Mouse (Mus musculus) heart, adult 8-10 months (tissue): ENCODE results near the gene Tmem201. TPM values are rescaled to one million over a fixed set of nuclear protein-coding genes. Genes with fewer than 3 reads are reported as not detected.

Source experiments
- DNase-seq: peaks from one replicate; pipeline ENCODE4 v3.0.0; 2022; ENCODE audit warnings: low spot score
- total RNA-seq, 4 experiments: library from RNA; stranded (reverse); gene quantifications; 2 replicates each; pipeline ENCODE4 v1.2.4; 2022

Gene Tmem201
- total RNA-seq, 4 experiments from 2014 or later = 92.2 to 93.9 (median 93.1) TPM

DNA sequence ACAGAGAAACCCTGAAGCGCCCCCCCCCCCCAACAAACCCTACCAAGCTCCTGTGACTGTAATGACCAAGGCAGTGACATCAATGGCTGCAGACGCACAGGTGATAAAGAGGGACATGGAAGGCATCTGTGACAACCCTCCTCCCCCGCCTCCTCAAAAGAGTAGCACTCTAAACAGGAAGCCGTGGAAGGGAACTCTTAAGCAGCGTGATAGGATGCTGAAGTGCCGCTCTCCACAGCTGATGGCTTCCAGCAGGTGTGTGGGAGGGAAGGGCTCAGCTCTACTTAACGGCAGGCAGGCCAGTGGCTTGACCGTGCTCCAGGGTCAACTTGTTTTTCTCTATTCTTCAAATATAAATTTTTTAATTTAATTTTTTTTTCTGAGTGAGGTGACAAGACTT is 16.7 kb downstream of the Tmem201 start:
- no peak for DNase-seq

- no peak for DNase-seq
Measured at GRCm38 (mm10) chr4:149719686-149720085, 18.2 kb downstream of the Tmem201 start.

DNA sequence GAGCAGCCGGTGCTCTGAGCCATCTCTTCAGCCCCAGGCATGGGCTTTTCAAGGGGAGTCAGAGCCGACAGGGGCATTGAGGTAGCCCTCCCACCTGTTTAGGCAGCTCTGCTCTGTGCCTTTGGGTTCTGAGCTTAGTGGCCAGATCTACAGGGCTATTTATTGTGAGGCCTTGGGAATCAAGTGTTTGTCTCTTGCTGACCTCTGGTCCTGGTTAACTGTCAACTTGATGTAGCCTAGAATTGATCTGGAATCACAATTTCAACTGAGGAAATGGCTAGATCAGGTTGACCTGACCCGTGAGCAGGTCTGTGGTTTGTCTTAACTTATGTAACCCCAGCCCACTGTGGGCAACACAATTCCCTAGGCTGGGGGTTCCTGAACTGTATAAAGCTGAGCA is 23.3 kb downstream of the Tmem201 start:
- no peak for DNase-seq

DNA sequence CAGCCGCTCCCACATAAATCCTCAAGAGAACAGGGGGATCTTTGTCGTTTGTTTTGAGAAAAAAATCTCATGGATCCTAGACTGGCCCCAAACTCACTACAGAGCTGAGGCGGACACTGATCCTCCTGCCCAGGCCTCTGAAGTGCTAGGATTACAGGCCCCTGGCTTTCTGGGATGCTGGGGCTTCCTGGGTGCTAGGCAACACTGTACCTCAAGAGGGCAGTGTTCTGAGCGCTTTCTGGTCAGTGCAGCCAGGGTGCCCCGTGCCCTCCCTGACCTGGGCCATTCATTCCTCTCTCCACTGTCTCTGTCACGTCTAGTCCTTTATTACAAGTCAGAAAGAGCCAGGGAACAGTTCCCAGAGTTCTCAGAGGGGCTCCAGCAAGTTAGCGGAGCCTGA is 25.9 kb downstream of the Tmem201 start:
- DNase-seq = no peak

DNA sequence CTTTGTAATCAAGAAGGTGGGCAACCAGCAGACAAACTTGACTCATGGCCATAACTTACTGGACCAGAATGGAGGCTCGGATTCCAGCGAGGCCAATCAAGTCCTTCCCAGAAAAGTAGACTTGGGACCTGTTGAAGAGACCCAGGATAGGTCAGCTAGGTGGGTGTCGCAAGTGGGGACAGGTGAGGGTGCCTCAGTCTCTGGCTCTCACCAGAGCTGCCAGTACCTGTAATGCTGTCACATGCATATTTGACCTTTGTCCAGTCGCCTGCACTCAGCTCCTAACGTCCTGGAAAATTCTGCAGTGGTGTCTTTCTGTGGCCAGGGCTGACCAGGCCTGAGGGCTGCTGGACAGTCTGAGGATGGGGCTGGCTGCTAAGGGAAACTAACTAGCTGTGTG is 26.4 kb downstream of the Tmem201 start:
- DNase-seq = no peak

DNA sequence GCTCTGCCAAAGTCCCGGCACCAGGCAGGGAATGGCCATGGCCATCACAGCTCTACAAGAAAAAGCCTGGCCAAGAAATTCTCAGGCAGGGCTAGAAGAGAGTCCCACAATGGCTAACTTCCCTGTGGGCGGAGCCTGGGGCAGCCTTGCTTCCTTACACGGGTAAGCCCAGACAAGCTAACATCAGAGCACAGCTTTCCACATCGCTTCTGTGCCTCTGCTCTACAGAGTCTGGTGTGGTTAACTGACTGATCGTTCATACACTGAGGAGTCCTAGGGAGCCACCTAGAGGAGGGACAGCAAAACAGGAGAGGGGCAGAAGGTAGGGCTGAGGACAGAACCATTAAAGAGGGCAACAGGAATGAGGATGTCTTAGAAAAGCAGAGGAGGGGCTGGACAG is 27.3 kb downstream of the Tmem201 start:
- peak; percentile 78 for DNase-seq

- no peak for DNase-seq
Measured at GRCm38 (mm10) chr4:149705941-149706340, 31.9 kb downstream of the Tmem201 start.

DNA sequence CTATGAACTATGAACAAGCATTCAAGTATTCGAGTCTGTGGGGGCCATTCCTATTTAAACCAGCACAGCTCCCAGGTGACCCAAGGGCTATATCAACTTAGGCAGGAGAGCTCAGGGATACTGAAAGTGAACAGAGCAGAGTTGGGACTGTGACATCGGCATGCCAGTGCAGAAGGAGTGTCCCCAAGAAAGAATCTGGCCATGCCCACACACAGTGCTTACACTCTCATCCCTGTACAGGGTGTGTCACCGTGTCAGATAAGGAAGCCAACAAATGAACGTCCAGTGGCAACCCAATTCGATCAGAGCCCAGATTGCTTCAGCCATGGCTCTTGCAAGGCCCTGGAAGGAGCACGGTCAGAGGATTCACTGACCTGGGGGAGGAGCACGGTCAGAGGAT is 32.5 kb downstream of the Tmem201 start:
- DNase-seq = no peak

DNA sequence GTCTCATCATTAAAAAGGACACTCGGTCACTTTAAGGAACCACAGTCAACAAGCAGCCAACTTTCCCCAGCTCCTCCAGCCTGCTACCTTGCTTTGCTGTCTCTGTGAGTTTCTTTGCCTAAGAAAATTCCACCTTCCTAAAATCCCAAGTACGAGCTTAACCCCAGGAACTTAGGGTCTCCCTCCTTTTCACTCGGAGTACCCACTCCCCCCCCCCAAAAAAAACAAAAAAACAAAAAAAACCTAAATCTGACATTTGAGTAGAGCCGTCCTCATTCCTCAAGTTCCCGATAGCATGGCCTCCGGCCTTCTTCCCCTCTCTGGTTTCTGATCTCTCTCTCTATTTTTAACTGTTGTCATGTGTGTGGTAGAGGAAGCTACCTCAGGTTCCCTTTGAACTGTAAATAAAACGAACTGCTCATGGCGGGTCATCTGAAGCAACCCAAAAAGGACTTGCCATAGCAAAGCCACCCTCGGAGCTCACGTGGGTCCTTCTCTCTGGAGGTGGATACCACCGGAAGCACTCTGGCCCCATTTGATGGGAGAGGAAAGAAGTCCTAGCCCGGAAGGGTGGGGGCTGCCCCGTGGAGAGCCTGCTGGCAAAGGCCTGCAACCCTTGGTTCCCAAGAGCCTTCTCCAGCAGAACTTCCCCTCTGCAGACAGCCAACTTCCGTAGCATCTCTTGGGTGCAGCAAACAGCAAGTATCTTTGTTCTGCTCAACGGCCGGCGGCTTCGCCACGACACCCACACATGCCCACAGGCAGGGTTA is 35.4 kb downstream of the Tmem201 start, which contains the start of gene Pik3cd:
Pik3cd (minus strand) TSS at position 362 of the 770 bp plus-strand sequence.
- DNase-seq = peak; percentile 35

DNA sequence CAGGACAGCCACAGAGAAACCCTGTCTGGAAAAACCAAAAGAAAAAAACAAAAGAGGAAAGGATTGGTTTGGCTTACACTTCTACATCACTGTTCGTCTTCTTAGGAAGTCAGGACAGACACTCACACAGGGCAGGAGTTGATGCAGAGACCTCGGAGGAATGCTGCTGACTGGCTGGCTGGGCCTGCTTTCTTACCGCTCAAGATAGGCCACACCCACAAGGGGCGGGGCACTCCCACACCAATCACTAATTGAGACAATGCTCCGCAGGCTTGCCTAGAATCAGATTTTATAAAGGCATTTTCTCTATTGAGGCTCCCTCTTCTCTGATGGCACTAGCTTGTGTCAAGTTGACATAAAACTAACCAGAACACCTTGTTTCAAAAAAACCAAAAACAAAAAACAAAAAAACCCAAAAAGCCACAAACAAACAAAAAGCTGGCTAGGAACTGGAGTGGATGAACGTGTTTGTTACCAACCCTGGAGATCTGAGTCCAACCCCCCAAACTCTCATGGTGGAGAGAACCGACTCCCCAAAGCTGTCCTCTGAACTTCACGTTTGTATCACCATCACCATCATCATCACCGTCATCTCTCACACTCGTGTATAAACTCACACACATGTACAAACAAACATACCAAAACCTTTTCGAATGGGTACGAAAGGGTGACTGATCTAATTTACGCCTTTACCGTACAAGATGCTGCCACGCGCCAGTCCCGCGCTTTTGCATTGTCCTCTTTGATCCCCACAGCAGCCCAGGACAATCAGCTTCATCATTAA is 36.2 kb downstream of the Tmem201 start:
- no peak for DNase-seq

- DNase-seq = no peak
Measured at GRCm38 (mm10) chr4:149699953-149700352, 37.9 kb downstream of the Tmem201 start.

DNA sequence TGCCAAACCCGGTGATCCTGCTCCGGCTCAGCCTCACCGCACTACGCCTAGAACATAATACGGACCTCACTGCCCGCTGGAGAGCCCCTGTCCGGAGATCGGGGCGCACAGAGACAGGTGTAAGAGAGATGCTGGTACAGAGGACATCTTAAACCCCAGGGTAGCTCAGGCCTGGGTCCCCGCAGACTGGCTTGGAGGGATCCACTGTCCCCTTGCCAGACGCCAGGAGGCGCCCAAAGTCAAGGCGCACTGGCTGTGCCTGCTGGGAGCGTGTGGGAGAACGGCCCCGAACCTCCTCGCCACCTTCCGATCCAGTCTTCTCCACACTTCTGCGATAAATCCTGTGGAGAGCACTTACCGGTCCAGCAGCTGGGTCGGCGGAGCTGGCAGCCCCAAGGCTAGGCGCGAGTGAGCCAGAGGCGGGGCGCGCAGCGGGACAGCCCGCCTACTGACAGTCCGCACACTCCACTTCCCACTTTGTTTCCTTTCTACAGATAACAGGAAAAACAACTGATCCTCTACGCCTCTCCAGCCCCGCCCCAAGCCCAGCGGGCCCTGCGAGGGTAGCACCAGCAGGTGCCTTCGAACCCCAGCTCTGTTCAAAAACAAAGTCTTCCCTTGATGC is 39.5 kb downstream of the Tmem201 start:
- peak; percentile 50 for DNase-seq

- no peak for DNase-seq
Measured at GRCm38 (mm10) chr4:149697506-149698196, 40.2 kb downstream of the Tmem201 start.

GRCm38 (mm10) chr4:149696189-149696971 is 41.5 kb downstream of the Tmem201 start:
- DNase-seq = no peak

DNA sequence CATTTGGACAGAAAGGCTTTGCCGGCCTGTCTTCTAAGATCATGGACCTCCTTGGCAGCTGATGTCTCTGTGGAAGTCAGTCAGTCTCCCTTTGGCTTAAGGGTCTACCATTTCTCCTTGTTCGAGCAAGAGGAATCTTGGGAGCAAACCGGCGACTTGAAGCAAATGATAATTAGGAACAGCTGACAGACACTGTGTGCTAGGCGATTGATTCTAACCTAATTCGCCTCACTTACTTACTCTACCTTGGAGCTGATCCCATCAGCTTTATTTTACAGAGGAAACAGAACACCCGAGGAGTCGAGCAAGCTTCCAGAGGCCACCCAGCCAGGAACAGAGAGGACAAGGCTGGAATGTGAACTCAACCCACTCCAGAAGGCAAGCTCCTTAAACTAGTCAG is 46.5 kb downstream of the Tmem201 start:
- DNase-seq = no peak

GRCm38 (mm10) chr4:149690828-149691280 is 47.0 kb downstream of the Tmem201 start:
- no peak for DNase-seq

DNA sequence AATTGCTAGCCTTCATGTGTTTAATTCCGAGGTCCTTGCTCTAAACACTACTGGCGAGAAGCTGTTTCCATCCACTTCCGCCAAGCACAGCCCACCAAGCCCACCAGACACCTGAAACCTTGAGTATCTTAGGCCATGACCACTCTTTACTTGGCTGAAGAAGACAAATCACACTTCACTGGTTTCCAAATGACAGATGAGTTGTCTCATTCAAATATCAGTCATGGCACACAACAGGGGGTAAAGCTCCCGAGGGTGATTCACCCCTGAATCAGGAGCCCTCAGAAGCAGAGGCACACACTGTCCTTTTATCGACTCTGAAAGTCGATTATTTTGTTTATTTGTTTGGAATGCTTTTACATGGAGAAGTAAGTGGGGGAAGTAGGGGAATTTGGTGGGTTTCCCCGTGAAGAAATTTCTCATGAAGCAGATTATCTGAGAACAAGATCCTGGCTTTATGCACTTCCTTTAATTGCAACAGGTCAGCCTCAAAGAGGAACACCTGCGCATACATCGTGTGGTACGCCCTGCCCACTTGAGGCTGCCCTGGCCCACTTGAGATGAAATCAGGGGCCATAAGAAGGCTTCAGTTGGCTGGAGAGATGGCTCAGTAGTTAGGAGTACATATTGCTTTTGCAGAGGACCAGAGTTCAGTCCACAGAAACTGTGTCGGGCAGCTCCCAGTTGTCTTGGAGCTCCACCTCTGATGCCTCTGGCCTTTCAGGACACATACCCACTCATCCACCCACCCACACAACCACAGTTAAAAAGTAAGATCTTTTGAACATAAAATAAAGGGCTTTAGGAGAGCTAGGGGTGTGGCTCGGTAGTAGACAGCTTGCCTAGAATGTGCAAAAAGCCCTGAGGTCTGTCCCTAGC is 47.8 kb downstream of the Tmem201 start:
- DNase-seq = no peak

GRCm38 (mm10) chr4:149688861-149689260 is 49.0 kb downstream of the Tmem201 start:
- DNase-seq = no peak

GRCm38 (mm10) chr4:149684841-149685623 is 52.8 kb downstream of the Tmem201 start:
- no peak for DNase-seq
